Mouse (Mus musculus) hindbrain, embryonic 13.5 days (tissue): ENCODE measurements around the gene 4933405L10Rik. TPM values are rescaled to one million over a fixed set of nuclear protein-coding genes. Genes with fewer than 3 reads are reported as not detected.

Experiments used
- ATAC-seq: fragments of 200-750 bp; cut with Nextera tagmentation; 2 replicates; pipeline ENCODE4 v1.8.0; 2017; ENCODE audit warnings: moderate TSS enrichment; ENCODE audit not compliant: low FRiP score
- H3K27ac ChIP-seq: fragments of 300-500 bp; sonication (generic); 2 replicates; pipeline ENCODE4 v1.5.1; 2015; ENCODE audit warnings: inconsistent platforms, mild to moderate bottlenecking, moderate library complexity
- H3K27me3 ChIP-seq: fragments of 300-500 bp; sonication (generic); 2 replicates; pipeline ENCODE4 v1.6.1; 2015; ENCODE audit warnings: mild to moderate bottlenecking, inconsistent platforms
- H3K36me3 ChIP-seq: fragments of 300-500 bp; sonication (generic); 2 replicates; pipeline ENCODE4 v1.6.1; 2015; ENCODE audit warnings: mild to moderate bottlenecking, inconsistent platforms
- H3K4me1 ChIP-seq: fragments of 300-500 bp; sonication (generic); replicated peaks from 2 replicates; pipeline ENCODE4 v1.6.1; 2015; ENCODE audit warnings: inconsistent platforms
- H3K4me2 ChIP-seq: fragments of 300-500 bp; sonication (generic); 2 replicates; pipeline ENCODE4 v1.6.1; 2015; ENCODE audit warnings: inconsistent platforms, mild to moderate bottlenecking, moderate library complexity
- H3K4me3 ChIP-seq: fragments of 300-500 bp; sonication (generic); 2 replicates; pipeline ENCODE4 v1.5.1; 2015; ENCODE audit warnings: mild to moderate bottlenecking, inconsistent platforms
- H3K9ac ChIP-seq: fragments of 300-500 bp; sonication (generic); 2 replicates; pipeline ENCODE4 v1.6.1; 2015; ENCODE audit warnings: mild to moderate bottlenecking, inconsistent platforms
- H3K9me3 ChIP-seq: fragments of 300-500 bp; sonication (generic); 2 replicates; pipeline ENCODE4 v1.6.1; 2016; ENCODE audit warnings: inconsistent platforms
- WGBS: fragments of 180-500 bp; shearing (Covaris S2); methylation state at CpG from one replicate; pipeline ENCODE4 v1.1.7; 2015; 5-methylcytosine and 5-hydroxymethylcytosine counted together
- polyA plus RNA-seq: library from polyadenylated mRNA; unstranded; fragments of >200 nt; fragmentation: Nextera tagmentation; extraction: Ambion mirVana; gene quantifications from 2 replicates; pipeline ENCODE4 v1.2.1, GENCODE M21; 2015

Gene 4933405L10Rik
- polyA plus RNA-seq, 1 experiment from 2014 or later = 0.16 TPM

DNA sequence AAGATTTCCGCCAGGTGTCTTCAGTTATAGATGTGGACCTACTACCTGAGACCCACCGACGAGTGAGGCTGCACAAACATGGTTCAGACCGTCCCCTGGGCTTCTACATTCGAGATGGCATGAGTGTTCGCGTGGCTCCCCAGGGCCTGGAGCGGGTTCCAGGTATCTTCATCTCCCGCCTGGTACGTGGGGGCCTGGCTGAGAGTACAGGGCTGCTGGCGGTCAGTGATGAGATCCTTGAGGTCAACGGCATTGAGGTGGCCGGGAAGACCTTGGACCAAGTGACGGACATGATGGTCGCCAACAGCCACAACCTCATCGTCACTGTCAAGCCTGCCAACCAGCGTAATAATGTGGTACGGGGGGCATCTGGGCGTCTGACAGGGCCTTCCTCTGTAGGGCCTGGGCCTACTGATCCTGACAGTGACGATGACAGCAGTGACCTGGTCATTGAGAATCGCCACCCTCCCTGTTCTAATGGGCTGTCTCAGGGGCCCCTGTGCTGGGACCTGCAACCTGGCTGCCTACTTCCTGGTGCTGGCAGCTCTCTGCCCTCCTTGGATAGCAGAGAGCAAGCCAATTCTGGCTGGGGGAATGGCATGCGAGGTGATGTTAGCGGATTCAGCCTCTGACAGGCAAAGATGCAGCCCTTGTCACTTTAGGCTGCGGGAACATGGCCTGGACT lies 4.6 kb upstream of the 4933405L10Rik start:
- Histone ChIP-seq H3K27ac (no peak overlapping the region), H3K9ac (no peak overlapping the region), H3K9me3 (no peaks in the 10 kb centered on the region), H3K27me3 (no peaks in the 10 kb centered on the region), H3K4me3 (no peak overlapping the region), H3K4me1 (peaks cover 45% of the 10 kb centered on the region), H3K36me3 (peaks cover 32% of the 10 kb centered on the region), H3K4me2 (peak overlapping the region; percentile 95)
- WGBS = 94% methylated on average over 24 of the region's 24 CpGs
- ATAC-seq = no peak

DNA sequence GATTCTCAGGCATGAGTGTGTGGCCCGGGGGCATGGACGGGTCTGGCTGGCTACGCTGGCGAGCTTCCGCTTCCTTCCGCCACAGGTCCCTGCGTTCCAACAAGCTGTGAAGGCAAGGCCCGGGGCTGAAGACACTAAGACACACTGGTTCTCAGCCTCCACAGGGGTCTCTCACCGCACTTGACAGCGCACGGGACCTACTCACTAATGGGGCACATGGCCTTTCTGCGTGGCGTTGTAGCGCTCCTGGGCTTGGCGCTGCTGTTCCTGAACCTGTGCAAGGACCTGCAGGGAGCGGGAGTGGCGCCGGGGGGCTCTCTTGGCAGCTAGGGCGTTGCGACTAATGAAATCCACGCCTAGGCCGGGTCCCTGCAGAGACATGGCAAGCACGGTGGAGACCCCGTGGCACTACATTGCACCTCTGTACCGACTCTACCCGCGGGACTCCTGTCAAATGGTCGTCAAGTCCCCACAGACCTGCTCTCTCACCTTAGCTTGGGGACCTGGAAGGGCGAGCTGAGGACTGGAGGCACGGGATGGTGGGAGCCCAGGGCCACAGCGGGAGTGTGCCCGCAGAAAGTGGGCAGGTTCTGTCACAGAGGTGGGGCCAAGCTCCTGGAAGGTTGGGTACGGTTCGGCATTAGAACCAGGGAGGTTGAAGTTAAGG lies 3.2 kb upstream of the 4933405L10Rik start:
- H3K9me3 ChIP-seq = no peaks in the 10 kb centered on the region
- H3K9ac ChIP-seq = no peak overlapping the region
- H3K27ac ChIP-seq = no peak overlapping the region
- no peaks in the 10 kb centered on the region for H3K27me3 ChIP-seq
- no peak overlapping the region for H3K4me3 ChIP-seq
- no peak for ATAC-seq
- H3K4me1 ChIP-seq = peaks cover 48% of the 10 kb centered on the region
- H3K4me2 ChIP-seq = no peak overlapping the region
- peaks cover 21% of the 10 kb centered on the region for H3K36me3 ChIP-seq
- 92% methylated on average over 34 of the region's 34 CpGs for WGBS

DNA sequence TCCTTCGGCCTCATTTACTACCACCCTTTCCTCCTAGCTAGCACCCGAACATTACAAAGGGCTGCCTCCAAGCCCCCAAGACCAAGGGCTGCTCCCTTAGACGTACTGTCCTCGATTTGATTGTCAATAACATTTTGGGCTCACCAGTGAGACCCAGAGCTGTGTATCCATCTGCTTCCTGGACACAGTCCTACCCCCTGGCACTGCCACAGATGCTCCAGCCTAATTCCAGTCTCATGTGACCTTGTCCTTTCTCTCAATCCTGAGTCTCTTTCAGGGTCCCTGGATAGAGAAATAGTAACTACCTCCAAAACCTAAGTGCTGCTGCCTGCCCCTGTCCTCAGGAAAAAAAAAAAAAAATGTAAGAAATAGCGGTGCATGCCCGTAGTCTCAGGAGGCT lies 2.5 kb upstream of the 4933405L10Rik start:
- 91% methylated on average over 6 of the region's 6 CpGs for WGBS
- no peak overlapping the region for H3K4me3 ChIP-seq

DNA sequence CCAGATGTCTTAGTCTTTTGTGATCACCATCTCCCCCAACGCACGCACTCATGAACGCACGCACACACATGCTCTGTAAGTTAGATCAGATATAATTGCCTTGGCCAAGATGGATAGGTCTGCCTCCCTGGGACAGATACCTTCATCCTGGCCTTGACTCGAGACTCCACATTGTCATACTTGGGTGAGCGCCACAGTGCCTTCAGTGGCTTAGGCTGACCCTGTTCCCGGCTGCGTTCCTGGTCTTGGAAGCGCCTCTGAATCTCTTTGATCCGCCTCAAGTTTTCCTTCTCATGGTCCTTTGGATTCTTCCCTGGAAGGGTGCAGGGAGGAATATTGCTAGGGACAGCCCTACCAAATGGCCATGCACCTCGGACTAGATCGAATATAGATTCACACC lies 1.0 kb upstream of the 4933405L10Rik start:
- H3K36me3 ChIP-seq = peaks cover 21% of the 10 kb centered on the region
- no peak for ATAC-seq
- H3K4me2 ChIP-seq = peak overlapping the region; percentile 95
- H3K4me1 ChIP-seq = peaks cover 35% of the 10 kb centered on the region
- 0 out of 2 replicates have a peak overlapping the region, but pooled peaks have one; percentile 63 for H3K4me3 ChIP-seq
- no peaks in the 10 kb centered on the region for H3K9me3 ChIP-seq
- peak overlapping the region; percentile 3; the same call in 1 of the 2 replicates for H3K9ac ChIP-seq
- no peak overlapping the region for H3K27ac ChIP-seq
- WGBS = 81% methylated on average over 12 of the region's 12 CpGs
- no peaks in the 10 kb centered on the region for H3K27me3 ChIP-seq

More for the DNA sequence above, 2.5 kb upstream of the 4933405L10Rik start:
- ATAC-seq = no peak
- Histone ChIP-seq H3K4me1 (peaks cover 41% of the 10 kb centered on the region), H3K27ac (no peak overlapping the region), H3K9me3 (no peaks in the 10 kb centered on the region), H3K4me2 (no peak overlapping the region), H3K36me3 (peaks cover 21% of the 10 kb centered on the region), H3K27me3 (no peaks in the 10 kb centered on the region), H3K9ac (no peak overlapping the region)

DNA sequence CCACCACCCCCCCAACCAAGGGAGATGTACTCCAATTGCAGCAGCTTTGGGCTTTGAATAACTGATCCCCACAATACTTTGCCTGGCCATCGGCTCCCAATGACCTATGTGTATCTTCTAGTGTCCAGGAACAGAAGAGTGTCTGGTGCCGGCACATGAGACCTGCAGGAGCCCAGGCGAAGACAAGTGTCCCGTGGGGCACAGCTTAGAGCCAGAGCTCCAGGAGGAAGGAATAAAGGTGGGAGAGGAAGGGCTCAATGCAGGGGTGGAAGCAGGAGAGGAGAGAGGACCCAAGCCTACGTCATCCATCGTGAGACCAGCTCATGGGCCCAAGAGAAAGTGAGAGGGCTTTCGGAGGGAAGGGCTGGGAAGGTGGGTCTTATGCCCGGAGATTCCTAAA lies 1.2 kb downstream of the 4933405L10Rik start:
- H3K9me3 ChIP-seq = no peaks in the 10 kb centered on the region
- H3K4me3 ChIP-seq = no peak overlapping the region
- peaks cover 23% of the 10 kb centered on the region for H3K4me1 ChIP-seq
- peaks cover 9% of the 10 kb centered on the region for H3K36me3 ChIP-seq
- no peak for ATAC-seq
- H3K27me3 ChIP-seq = no peaks in the 10 kb centered on the region
- H3K27ac ChIP-seq = no peak overlapping the region
- H3K9ac ChIP-seq = no peak overlapping the region
- no peak overlapping the region for H3K4me2 ChIP-seq
- 96% methylated on average over 8 of the region's 8 CpGs for WGBS

DNA sequence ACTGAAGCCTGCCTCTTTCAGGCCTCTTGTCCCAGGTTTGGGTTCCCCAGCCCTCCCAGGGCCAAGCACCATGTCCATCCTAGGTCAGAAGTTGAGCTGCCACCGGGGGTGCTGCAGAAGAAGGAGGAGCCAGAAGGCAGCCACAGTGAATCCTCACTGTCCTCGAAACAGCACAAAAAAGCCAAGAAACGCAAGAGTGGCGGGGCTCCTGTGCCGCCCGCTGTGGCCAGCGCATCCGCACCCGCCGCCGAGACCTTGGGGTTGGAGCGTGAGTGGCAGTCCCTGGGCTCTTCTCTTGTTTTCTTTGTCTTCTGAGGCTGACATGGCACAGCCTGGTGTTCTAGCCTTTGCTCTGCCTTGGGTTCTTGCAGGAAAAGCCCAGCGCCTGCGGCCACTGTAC lies 1.9 kb downstream of the 4933405L10Rik start:
- ATAC-seq = no peak
- no peak overlapping the region for H3K4me2 ChIP-seq
- H3K36me3 ChIP-seq = peaks cover 5% of the 10 kb centered on the region
- no peak overlapping the region for H3K4me3 ChIP-seq
- WGBS = 65% methylated on average over 12 of the region's 14 CpGs
- H3K9me3 ChIP-seq = no peaks in the 10 kb centered on the region
- no peak overlapping the region for H3K9ac ChIP-seq
- H3K4me1 ChIP-seq = peaks cover 23% of the 10 kb centered on the region
- H3K27ac ChIP-seq = no peak overlapping the region
- no peaks in the 10 kb centered on the region for H3K27me3 ChIP-seq

DNA sequence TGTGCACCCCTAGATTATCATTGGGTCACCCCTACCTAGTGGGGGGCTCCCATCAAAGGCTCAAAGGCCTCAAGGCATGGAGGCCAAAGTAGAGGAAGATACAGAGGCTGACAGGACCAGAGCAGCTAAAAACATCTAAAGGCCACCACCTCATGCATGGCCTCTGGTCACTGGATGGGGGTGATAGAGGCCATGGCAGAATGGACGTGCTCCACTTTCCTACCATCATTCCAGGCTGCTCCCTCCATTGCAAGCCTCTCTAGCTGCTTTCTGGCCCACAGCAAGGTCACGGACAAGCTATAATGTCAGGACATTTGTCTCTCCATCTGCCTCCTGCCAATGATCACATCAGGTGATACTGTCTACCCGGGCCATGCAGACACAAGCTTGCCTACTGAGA lies 4.8 kb downstream of the 4933405L10Rik start:
- Histone ChIP-seq H3K4me3 (no peak overlapping the region), H3K9me3 (no peaks in the 10 kb centered on the region), H3K9ac (no peak overlapping the region), H3K4me1 (peaks cover 10% of the 10 kb centered on the region), H3K27ac (no peak overlapping the region), H3K36me3 (peaks cover 30% of the 10 kb centered on the region), H3K4me2 (no peak overlapping the region), H3K27me3 (no peaks in the 10 kb centered on the region)
- ATAC-seq = no peak
- 91% methylated on average over 3 of the region's 3 CpGs for WGBS

DNA sequence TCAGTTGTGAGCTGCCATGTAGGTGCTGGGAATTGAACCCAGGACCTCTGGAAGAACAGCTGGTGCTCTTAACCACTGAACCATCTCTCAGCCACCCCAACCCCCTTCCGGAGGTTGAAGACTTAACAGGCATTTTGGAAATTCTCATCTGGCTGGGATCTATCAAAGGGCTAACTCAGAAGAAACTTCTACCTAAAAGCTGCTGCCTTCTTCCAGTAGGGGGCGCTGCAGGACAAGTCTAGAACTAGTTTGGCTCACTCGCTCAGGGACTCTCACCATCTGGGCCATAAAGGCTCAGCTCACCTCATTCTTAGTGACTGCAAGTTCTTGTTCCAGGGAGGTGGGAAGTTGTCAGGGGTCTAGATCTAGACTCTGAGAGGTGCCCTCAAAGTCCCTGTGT lies 6.7 kb downstream of the 4933405L10Rik start:
- H3K36me3 ChIP-seq = peaks cover 32% of the 10 kb centered on the region
- no peak overlapping the region for H3K27ac ChIP-seq
- H3K27me3 ChIP-seq = no peaks in the 10 kb centered on the region
- H3K4me3 ChIP-seq = no peak overlapping the region
- 0 out of 2 replicates have a peak, but pooled peaks have one; percentile 31 for ATAC-seq
- H3K4me1 ChIP-seq = no peaks in the 10 kb centered on the region
- no peak overlapping the region for H3K9ac ChIP-seq
- H3K9me3 ChIP-seq = no peaks in the 10 kb centered on the region
- 15% methylated on average over 3 of the region's 3 CpGs for WGBS
- no peak overlapping the region for H3K4me2 ChIP-seq

DNA sequence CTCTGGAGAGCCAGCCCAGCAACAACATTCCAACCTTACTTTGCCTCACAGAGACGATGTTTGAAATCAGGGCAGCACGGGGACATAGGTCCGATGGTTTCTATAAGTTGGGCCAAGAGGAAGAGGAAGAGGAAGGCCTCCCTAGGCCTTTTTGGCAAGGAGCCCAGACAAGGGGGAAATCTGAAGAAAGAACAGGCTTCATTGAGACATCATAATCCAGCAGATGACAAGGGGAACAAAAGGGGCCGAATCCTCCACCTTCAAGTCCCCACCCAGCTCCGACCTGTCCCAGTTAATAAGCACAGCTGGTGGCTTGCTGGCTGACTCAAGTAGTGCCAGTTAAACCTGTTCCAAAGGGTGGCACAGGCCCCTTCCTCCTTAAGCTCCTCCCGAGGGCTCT lies 7.6 kb downstream of the 4933405L10Rik start:
- peak overlapping the region; percentile 35 for H3K27ac ChIP-seq
- H3K4me3 ChIP-seq = no peak overlapping the region
- H3K36me3 ChIP-seq = peaks cover 37% of the 10 kb centered on the region
- no peak overlapping the region for H3K4me2 ChIP-seq
- no peak overlapping the region for H3K9ac ChIP-seq
- no peaks in the 10 kb centered on the region for H3K27me3 ChIP-seq
- ATAC-seq = no peak
- 81% methylated on average over 6 of the region's 6 CpGs for WGBS
- no peaks in the 10 kb centered on the region for H3K4me1 ChIP-seq
- no peaks in the 10 kb centered on the region for H3K9me3 ChIP-seq

DNA sequence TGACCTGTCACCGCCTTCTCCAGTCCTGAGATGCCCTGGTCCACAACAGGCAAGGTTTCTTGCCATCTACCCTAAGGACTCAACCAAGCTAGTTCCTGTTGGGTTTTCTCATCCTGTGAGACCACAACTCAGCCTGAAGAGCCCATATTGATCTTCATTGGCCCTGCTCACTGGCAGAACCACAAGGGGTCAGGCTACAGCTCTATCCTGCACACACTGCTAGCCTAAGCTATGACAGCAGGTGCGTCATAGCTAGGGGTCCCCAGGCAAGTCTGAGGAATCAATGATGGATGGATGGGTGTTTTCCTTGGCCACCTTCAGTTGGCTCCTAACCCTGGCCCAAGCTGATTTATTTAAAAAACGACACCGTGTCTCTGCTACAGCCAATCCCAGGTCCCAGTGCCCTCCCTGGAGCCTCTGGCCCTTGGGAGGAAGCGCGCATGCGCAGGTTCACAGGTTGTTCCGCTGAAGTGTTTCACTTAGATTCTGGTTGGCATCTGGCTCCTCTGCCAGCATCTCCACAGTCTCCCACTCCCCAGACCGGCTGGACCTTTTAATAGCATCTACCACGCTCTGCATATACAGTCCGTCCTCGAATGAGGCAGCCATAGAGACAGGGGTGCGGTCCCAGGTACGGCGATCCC lies 9.0 kb downstream of the 4933405L10Rik start:
- Histone ChIP-seq H3K9me3 (no peaks in the 10 kb centered on the region), H3K36me3 (peaks cover 47% of the 10 kb centered on the region), H3K4me1 (no peaks in the 10 kb centered on the region), H3K4me2 (no peak overlapping the region), H3K4me3 (no peak overlapping the region), H3K27me3 (no peaks in the 10 kb centered on the region), H3K9ac (no peak overlapping the region), H3K27ac (no peak overlapping the region)
- 95% methylated on average over 15 of the region's 15 CpGs for WGBS
- no peak for ATAC-seq

DNA sequence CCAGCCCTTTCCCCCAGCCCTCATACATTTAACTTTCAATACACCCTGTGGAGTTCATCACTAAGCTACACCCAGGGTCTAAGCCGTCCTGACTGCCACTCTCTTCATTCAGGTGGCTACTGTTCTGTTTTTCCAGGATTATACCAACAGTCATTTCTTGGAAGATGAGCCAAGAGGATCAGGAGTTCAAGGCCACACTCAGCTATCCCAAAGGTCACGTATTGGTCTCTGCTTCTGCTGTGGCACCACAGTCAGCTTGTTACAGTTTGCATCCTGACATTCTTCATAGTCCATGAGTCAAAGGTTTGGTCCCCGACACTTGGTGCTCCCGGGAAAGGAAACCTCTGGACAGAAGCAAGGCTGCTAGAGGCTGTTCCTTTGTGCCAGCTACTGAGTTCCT lies 12.2 kb downstream of the 4933405L10Rik start:
- Histone ChIP-seq H3K4me2 (no peak overlapping the region), H3K36me3 (peaks cover 68% of the 10 kb centered on the region), H3K9me3 (no peaks in the 10 kb centered on the region), H3K27ac (no peak overlapping the region), H3K9ac (no peak overlapping the region), H3K4me1 (no peaks in the 10 kb centered on the region), H3K4me3 (no peak overlapping the region), H3K27me3 (no peaks in the 10 kb centered on the region)
- ATAC-seq = no peak
- 91% methylated on average over 4 of the region's 4 CpGs for WGBS

DNA sequence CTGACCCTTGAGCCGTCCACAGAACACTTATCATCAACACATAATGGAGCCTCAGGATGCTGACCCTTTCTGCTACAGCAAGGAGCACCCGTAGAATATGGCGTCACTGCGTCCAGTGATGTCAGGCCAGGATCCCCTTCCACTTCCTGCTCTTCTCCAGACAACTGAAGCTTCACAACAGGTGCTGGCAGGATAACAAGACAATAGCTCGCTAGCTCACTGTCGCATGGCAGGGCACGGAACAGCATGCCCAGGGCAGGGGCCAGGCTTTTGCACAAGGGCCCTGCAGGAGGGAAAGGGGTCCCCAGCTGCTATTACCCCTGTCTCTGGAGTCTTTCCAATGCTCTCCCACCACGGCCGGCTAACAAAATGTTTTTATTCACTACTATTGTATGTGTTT lies 15.4 kb downstream of the 4933405L10Rik start:
- WGBS = 88% methylated on average over 9 of the region's 9 CpGs
- no peak overlapping the region for H3K4me2 ChIP-seq

More for the DNA sequence above, 15.4 kb downstream of the 4933405L10Rik start:
- H3K9ac ChIP-seq = no peak overlapping the region
- H3K27ac ChIP-seq = no peak overlapping the region
- no peak overlapping the region for H3K4me3 ChIP-seq
- H3K9me3 ChIP-seq = no peaks in the 10 kb centered on the region
- no peaks in the 10 kb centered on the region for H3K4me1 ChIP-seq
- no peaks in the 10 kb centered on the region for H3K27me3 ChIP-seq
- no peak for ATAC-seq
- peaks cover 66% of the 10 kb centered on the region for H3K36me3 ChIP-seq
